Mouse (Mus musculus) inflammation-experienced regulatory T-cells (primary cell): ENCODE data around the gene Sept8. TPM values are rescaled to one million over a fixed set of nuclear protein-coding genes. Genes with fewer than 3 reads are reported as not detected.

Experiments
- polyA plus RNA-seq, 2 experiments: library from polyadenylated mRNA; unstranded; fragments of 100-300 nt; shearing (Covaris generic); gene quantifications; one replicate each; pipeline ENCODE4 v1.2.1; 2017

Gene Sept8
- 10 to 100 TPM in 1 of 2 experiments, 1 to 10 TPM in 1; 3.6 to 20.4 TPM for polyA plus RNA-seq

GRCm38 (mm10) chr11:53519207-53520121 lies at the start of gene Sept8:
Sept8 (plus strand) TSS chr11:53519257.

DNA sequence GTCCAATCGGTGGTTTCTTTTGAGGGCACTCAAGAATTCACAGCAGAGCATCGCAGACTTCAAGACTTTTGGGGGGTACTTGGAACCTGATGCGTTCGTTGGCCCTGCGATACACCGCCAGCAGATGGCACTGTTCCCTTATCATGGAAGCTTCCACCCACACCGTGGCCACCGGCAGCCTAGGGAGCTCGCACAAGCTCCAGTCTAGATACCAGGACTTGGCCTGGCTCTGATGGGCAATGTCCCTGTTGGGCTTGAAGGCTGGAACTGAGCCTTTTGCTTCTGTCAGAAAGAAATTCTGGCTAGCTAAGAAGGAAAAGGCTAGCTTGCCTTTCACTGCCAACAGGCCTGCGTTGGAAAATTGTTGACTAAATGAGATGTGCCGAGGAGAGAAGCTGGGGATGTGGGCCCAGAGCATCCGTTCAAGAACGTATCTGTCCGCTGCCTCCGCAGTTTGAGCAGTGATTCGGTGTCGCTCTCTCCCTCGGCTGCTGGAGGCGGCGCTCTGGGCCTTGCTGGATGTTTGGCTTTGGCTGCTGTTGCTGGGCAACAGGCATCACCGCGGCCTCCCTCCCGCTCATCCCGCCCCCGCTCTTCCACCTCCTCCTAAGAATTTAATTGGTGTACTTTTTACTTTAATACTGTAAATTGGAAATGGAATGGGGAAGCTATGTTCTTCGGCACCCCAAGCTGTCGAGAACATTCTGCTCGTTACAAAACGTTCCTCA lies 48.9 kb upstream of the Sept8 start, which contains the start of gene Gm9837:
Gm9837 (minus strand) TSS at position 512 of the 728 bp plus-strand sequence.

DNA sequence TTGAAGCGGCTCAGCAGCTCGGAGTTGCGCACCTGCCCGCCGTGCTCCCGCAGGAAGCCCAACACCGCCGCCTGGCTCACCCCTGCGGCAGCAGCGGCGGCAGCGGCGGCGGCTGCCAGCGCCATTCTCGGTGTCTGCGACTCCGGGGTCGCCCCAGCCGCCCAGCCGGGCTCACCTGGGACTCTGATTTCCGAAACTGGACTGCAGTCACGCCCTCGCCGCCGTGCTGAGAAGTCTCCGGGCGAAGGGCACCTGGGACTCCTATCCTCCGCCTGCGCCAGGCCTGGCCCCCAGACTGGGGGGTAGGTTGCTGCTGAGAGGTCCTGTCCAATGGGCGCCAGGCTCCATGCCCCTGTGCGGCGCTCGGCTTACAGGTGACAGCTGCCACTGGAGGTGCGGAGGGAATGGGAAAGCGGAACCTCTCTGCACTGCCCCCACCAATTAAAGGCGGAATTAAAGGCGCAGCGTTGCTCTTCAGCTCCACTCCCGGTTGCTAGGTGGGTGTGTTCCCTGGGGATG lies 39.2 kb upstream of the Sept8 start, which contains the start of the genes Gm9945 and Sowaha:
Gm9945 (plus strand) TSS at position 384 of the 519 bp plus-strand sequence.
Sowaha (minus strand) TSS at position 492 of the 519 bp plus-strand sequence.

DNA sequence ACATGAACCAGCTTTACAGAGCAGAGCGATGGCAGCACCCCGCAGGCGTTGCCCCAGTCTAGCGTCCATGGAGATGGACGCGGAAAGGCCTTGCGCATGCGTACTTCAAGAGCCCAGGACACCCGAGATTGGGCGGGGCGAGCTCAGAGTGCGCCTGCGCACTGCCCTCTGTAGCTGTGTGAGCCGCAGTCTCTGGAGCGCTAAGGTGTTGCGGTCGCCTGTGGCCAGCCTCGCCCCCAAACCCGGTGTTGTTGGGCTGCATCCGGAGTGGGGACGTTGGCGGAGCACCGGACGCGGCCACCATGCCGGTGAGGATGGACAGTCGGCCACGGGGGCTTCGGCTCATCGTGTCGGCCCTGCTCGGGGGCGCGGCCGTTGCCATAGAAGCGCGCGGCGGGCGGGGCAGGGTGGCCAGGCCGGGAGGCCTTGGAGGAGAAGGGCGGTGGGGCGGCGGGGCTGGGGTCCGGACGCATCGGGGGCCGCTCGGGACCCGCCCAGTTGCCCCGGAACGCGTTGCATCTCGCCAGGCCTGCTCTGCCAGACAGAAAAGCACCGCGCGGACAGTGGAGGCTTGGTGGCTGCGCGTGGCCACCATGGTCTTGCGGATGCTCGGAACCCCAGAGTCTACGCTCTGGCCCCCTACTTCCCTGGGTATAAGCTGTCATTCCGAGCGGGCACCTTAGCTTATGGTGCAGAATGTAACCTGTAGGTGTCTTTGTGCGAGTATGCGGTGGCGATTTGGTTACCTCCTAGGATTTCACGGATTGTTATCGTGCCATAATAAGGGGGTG lies 48.4 kb downstream of the Sept8 start, which contains the start of gene Kif3a:
Kif3a (plus strand) TSS at position 156 of the 791 bp plus-strand sequence.

Other genes starting within 250 kb of the Sept8 start
- 100 to 1,000 TPM; 113 to 115 TPM for gene Hspa4, start 218.8 kb upstream of the Sept8 start, polyA plus RNA-seq
- gene Zcchc10, start 194.6 kb upstream of the Sept8 start, polyA plus RNA-seq: 10 to 100 TPM; 31.2 to 35.2 TPM
- gene Aff4, start 168.4 kb upstream of the Sept8 start, polyA plus RNA-seq: 100 to 1,000 TPM; 129 to 157 TPM
- not detected for gene Leap2, start 96.1 kb upstream of the Sept8 start, polyA plus RNA-seq
- 100 to 1,000 TPM; 252 to 276 TPM for gene Uqcrq, start 88.4 kb upstream of the Sept8 start, polyA plus RNA-seq
- gene Gdf9, start 88.2 kb upstream of the Sept8 start, polyA plus RNA-seq: 1 to 10 TPM in 1 of 2 experiments, under 1 TPM in 1; 0.24 to 3.1 TPM
- 1 to 10 TPM in 1 of 2 experiments, not detected in 1; 1.3 TPM for gene Gm10447, start 62.1 kb upstream of the Sept8 start, polyA plus RNA-seq
- under 1 TPM in 1 of 2 experiments, not detected in 1; 0.37 TPM for gene Shroom1, start 62.1 kb upstream of the Sept8 start, polyA plus RNA-seq
- gene Gm9837, start 48.8 kb upstream of the Sept8 start, polyA plus RNA-seq: under 1 TPM in 1 of 2 experiments, not detected in 1; 0.80 TPM
- gene Gm9945, start 39.1 kb upstream of the Sept8 start, polyA plus RNA-seq: not detected
- gene Sowaha, start 39.0 kb upstream of the Sept8 start, polyA plus RNA-seq: not detected
- gene Kif3a, start 48.1 kb downstream of the Sept8 start, polyA plus RNA-seq: 1 to 10 TPM; 7.6 to 7.9 TPM
- 100 to 1,000 TPM in 1 of 2 experiments, 1 to 10 TPM in 1; 4.6 to 100 TPM for gene Il4, start 99.4 kb downstream of the Sept8 start, polyA plus RNA-seq
- gene Il13, start 115.4 kb downstream of the Sept8 start, polyA plus RNA-seq: under 1 TPM in 1 of 2 experiments, not detected in 1; 0.39 TPM
- gene Rad50, start 188.1 kb downstream of the Sept8 start, polyA plus RNA-seq: 10 to 100 TPM; 43.5 to 44.4 TPM
- gene Il5, start 201.5 kb downstream of the Sept8 start, polyA plus RNA-seq: not detected